Mouse (Mus musculus) layer of hippocampus, postnatal 36 days (tissue): ENCODE measurements around the gene Lin54. TPM values are rescaled to one million over a fixed set of nuclear protein-coding genes. Genes with fewer than 3 reads are reported as not detected.
"Not testable (repeated sequence)": the region's sequence is repeated elsewhere in the genome, so short reads cannot be mapped to it uniquely, and the experiment has no call there.

Experiments
- DNase-seq, 2 experiments: peaks; one replicate each; pipeline ENCODE4 v3.0.0; 2022
- total RNA-seq, 2 experiments: library from RNA; stranded (reverse); gene quantifications; 2 replicates each; pipeline ENCODE4 v1.2.3; 2021

Lin54 gene
- total RNA-seq, 2 experiments from 2014 or later: 17.5 to 20.2 TPM

GRCm38 (mm10) chr5:100488231-100488630 lies 12.2 kb downstream of the Lin54 start:
- DNase-seq: no peak

DNA sequence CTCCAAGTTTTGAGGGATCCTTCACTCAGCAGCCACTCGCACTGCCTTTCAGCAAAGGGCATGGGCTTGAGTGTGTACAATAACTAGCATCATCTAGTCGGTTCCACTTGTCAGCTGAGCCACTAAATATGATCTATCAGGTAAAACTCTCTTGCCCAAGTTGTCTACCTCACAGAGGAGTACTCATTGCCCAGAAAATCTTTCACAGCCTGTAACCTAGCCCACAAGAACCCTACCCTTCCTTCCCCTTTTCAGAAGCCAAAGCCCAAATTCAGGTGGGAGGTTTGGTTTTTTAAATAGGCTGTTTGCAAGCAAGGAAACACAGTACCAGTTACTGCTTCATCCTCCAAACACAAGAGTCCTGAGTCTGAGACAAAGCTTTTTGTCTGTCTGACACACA lies 13.3 kb downstream of the Lin54 start:
- DNase-seq: no peak

DNA sequence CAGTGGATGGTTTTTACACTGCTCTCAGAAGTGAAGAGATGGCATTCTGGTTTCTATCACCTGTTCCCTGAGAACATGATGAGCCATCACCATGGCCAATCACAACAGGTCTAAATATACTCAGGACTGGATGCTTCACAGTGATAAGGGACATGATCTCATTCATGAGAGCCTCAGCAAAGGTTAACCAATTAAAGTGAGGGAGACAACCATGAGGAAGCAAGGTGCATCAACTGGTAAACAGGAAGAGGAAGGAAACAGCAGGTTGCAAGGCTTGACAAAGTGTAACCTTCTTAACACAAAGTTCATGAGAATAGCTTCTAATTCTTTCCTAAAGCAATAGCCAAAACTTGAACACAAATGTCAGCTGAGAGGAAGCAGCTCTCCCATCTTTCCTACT lies 16.9 kb downstream of the Lin54 start:
- DNase-seq: no peak

DNA sequence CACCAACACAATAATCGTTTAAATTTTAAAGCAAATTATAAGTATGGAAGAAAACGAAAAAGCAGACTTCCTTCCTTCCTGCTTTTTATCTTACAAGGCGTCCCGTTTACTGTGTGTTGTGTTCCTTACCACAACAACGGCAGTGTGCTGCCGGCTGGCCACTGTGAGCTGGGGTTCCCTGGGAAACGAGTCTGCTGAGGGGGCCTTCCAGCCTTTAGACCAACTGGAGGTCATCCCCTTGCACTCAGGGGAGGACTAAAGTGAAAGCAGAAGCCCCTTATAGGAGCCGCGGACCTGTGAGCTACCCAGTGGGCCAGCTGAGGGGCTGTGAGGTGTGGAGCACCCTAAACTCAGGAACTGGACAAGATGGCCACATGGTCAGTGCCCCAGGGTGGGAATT lies 22.8 kb downstream of the Lin54 start:
- no peak for DNase-seq

DNA sequence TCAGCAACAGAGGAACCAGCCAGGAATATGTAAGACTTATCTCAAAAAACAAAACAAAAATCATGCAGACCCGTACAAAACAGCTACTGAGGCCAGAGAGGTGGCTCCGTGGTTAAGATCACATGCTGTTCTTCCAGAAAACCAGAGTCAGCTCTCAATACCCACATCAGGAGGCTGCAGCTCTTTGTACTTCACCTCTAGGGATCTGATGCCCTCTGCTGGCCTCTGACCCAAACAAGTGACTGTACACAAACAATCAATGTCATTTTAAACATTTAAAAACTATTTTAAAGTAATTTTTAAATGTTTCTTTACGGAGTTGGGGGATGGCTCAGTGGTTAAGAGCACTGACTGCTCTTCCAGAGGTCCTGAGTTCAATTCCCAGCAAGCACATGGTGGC lies 24.1 kb downstream of the Lin54 start:
- DNase-seq: no peak

DNA sequence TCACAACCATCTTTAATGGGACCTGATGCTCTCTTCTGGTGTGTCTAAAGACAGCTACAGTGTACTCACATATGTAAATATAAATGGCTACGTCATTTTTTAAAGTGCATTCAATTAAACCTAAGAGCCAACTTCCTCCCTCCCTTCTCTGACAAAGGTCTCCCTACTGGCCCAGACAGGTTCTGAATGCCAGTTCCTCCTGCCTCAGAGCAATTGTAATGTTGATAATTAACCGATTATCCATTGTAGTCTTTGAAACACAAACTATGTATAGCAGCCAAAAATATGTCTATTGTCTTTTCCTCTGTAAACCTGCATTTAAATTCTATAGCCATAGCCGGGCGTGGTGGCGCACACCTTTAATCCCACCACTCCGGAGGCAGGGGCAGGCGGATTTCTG lies 33.1 kb downstream of the Lin54 start:
- no peak for DNase-seq

- no peak for DNase-seq
Observed at GRCm38 (mm10) chr5:100466624-100467023, 33.8 kb downstream of the Lin54 start.

DNA sequence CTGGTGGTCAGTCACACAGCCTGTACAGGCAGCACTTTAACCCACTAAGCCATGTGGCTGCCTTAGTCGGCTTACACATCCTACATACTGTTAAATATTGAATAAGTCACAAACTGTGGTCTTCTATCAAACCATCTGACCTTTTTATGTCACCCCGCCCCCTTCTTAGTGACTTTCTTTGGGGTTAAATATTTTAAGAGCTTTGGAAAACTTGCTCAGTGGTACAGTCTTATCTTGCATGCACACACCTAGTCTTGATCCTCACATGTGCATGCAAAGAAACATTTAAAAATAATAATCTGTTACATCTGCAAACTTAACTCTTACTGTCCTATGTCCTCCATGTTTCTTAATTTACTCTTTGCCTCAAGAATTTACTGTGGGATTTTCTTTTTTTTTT lies 38.1 kb downstream of the Lin54 start:
- no peak for DNase-seq

DNA sequence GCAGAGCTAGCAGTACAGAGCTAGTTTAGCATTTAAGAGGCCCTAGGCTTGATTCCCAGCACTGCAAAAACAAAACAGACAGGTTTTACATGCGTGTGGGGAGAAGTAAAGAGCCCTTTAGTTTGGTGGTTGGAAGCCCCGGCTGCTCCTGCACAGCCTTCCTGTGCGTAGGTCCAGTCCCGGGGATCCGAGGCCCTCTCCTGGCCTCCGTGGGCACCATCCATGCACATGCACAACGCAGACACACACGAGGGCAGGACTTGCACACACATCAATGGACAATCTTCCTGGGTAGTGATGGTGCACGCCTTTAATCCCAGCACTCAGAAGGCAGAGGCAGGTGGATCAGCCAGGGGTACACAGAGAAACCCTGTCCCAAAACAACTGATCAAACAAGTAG lies 38.9 kb downstream of the Lin54 start:
- DNase-seq: no peak

GRCm38 (mm10) chr5:100459468-100459867 lies 41.0 kb downstream of the Lin54 start:
- no peak for DNase-seq

GRCm38 (mm10) chr5:100451871-100452270 lies 48.6 kb downstream of the Lin54 start:
- no peak for DNase-seq

- no peak for DNase-seq
Observed at GRCm38 (mm10) chr5:100438796-100439195, 61.6 kb downstream of the Lin54 start.

GRCm38 (mm10) chr5:100437917-100438316 lies 62.5 kb downstream of the Lin54 start:
- DNase-seq: no peak

GRCm38 (mm10) chr5:100437086-100437485 lies 63.4 kb downstream of the Lin54 start:
- DNase-seq: no peak

- no peak for DNase-seq
Observed at GRCm38 (mm10) chr5:100430966-100431365, 69.5 kb downstream of the Lin54 start.

DNA sequence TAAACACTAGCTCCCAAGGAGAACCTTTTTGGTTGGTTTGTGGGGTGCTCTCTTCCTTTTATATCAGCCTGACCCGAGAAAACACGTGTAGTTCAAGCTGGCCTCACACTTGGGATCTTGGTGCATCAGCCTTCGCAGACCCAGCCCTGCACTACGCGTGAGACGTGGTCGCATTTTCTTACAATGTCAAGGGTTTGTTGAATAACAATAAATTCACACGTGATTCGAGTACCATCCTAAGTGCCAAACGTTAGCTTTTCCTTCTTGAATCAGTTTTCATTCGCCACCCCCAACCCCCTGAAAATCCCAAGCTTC lies 70.4 kb downstream of the Lin54 start:
- no peak for DNase-seq

DNA sequence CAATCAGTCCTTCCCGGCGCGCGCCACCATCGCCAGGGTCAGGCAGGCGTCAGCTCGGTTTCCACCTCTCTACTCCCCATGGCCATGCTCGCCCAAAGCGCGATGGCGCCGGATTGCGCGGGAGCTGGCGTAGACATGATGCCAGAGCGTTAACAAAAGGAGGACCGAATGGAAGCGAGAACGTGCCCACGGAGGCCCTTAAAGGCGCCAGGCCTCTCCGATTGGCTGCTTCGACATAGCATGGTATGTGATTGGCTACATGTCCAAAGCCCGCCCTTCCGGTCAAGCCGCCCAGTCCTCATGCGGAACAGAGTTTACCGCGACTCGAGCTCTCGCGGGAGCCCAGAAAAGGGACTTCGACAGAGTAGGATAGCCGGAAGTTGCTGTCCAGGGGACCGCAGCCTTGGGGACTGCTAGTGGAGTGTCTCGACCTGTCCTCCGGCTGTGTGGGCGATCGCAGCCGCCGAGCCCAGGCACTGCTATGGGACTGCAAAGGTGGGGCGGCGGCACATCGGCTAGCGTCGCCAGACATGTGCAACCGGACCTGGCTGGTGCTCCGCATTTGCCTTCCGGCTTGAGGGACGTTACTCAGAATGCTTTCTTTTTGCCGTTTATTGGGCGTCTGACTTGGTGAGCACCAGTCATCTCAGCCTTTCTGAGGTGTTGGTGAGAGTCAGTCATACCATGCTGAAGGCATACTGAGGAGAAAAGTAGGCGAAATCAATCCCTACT lies 70.9 kb downstream of the Lin54 start:
- peak; percentile 89 to 90 for DNase-seq

GRCm38 (mm10) chr5:100428734-100429343 lies 71.6 kb downstream of the Lin54 start:
- DNase-seq: no peak

DNA sequence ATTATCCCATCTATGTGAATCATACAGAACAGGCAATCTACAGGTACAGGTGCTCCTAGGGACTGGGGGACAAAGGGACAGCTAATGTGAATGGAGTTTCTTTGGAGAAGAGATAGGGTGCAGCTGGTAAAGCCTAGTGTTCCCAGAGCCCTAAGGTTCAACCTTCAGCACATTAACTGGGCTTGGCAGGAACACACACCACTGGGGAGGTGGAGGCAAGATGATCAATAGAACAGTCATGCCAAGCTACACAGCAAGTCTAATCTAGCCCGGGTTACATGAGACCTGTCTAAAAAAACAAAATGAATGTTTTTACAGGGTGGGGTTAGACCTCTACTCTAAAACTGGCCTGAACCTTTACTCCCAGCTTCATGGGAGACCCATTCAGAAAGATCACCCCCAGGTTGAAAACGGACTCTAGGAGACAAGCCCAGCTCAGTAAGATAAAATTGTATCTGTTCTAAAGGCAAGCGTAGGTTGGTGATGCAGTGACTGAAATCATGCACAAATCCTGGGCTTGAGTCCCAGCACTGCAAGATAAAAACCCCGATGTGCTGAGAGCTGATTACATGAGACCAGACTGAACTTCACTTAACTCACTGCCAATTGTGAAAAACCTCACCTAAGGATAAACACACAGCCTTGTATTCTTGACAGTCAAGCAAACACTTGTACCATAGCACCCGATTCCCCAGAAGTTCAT lies 72.3 kb downstream of the Lin54 start:
- peak in 1 of 2 experiments; percentile 15 for DNase-seq

GRCm38 (mm10) chr5:100427276-100427675 lies 73.2 kb downstream of the Lin54 start:
- no peak for DNase-seq

DNA sequence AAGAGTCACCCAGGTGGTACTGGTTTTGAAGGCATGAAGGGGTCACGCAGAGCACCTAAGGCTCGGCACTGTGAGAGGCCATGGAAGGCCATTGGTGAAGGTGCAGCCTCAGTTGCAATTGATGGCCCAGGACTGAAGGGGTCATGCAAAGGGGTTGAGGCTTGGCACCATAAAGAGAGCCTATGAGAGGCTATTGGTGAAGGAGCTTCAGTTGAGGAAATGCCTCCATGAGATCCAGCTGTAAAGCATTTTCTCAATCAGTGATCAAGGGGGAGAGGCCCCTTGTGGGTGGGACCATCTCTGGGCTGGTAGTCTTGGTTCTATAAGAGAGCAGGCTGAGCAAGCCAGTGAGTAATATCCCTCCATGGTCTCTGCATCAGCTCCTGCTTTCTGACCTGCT lies 74.6 kb downstream of the Lin54 start:
- DNase-seq: not testable (repeated sequence)

DNA sequence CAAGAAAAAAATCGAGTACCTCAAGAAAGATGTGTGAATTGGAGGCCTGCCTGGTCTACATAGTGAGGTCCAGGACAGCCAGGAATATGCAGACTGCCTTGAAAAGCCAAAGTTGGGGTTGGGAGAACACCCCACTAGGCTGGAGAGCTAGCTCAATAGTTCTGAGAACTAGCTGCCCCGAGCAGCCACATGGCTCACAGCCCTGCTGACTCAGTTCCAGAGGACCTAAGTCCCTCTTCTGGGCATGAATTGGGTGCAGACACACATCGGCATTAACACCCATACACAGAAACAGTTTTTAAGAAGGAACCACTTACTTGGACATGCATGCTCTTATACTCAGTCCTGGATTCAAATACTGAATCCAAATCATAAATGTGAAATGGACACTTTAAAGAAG lies 76.2 kb downstream of the Lin54 start:
- no peak for DNase-seq

- no peak for DNase-seq
Observed at GRCm38 (mm10) chr5:100423626-100424025, 76.8 kb downstream of the Lin54 start.

DNA sequence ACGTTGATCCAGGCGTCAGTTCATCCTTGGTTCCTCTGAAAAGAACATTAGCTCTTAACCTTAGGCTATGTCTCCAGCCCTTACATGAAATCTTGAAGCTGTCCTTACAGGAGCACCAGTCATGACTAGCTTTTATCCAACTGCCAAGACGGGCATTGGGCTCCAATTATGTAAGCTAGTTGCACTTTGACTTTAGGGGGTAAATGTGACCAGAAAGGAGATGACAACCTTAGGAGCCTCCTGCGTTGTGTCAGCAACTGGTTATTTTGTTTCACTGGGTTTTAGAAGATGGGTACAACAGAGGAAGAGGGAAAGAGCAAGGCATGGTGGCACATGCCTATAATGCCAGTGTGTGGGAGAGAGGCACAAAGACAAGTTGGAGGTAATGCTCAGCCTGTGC lies 81.6 kb downstream of the Lin54 start:
- no peak for DNase-seq
